Mouse (Mus musculus): Measurements from ENCODE around the gene Dnajc7. TPM values are rescaled to one million over a fixed set of nuclear protein-coding genes. Genes with fewer than 3 reads are reported as not detected.
A peak's percentile ranks its signal among the peaks of the same experiment; 100 is the strongest.
"Not testable (repeated sequence)": the region's sequence is repeated elsewhere in the genome, so short reads cannot be mapped to it uniquely, and the experiment has no call there.

Dnajc7 gene
- total RNA-seq, 2 experiments from 2014 or later: 276 to 297 TPM

DNA sequence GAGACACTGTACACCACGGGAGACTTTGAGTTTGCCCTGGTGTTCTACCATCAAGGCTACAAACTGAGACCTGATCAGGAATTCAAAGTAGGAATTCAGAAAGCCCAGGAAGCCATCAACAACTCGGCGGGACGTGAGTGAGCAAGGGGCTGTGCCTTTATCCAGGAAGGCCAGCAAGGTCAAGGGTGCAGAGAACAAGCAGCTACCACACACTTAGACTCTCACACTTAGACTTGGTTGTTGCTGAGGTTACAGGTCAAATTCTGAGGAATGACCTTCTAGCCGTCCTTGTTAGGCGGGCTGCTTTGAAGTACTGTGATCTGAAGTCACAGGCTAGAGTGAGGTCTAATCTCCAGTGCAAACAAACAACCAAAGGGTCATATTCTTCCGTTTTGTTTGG, 60.5 kb downstream of the Dnajc7 start:
- no peak for DNase-seq
- intact Hi-C loops (cut with DNase I): no loop called here

DNA sequence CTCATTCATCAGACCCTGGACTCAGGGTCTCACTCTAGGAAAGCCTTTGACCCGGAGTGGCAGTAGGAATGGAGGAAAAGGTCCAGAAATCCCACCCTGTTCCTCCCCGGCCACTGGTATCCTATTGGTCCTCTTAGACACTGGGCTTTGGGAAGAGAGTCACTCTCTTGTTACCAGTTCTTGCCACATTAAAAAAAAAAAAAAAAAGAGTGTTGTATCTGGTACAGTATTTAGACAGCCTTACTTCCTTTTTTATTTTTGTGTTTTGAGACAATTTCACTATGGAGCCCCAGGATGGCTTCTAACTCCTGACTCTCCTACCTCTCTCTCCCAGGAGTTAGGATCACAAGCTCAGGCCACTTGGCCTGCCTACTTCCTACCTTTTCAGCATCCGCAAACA, 62.4 kb downstream of the Dnajc7 start:
- intact Hi-C loops (cut with DNase I): no loop called here

DNA sequence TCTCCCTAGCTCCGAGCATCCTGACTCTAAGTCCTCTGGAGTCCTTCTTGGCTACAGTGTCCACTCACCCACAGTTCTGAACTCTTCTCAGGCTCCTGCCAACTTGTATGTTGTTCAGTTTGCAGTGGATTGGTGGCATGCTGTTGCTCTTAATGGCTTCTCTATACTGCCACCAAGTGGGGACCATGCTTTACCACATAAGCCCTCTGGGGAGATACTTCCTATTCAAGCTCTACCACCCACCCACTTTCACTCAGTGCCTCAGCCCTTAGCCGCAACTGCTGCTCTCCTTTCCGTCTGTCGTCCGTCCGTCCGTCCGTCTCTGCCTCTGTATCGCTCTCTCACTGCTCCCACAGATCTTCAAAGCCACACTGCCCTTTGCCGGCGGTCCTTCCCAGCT, 64.4 kb downstream of the Dnajc7 start:
- intact Hi-C loops (cut with DNase I): no loop called here
- DNase-seq: peak; percentile 56

More for the DNA sequence above, 62.4 kb downstream of the Dnajc7 start:
- no peak for DNase-seq

DNA sequence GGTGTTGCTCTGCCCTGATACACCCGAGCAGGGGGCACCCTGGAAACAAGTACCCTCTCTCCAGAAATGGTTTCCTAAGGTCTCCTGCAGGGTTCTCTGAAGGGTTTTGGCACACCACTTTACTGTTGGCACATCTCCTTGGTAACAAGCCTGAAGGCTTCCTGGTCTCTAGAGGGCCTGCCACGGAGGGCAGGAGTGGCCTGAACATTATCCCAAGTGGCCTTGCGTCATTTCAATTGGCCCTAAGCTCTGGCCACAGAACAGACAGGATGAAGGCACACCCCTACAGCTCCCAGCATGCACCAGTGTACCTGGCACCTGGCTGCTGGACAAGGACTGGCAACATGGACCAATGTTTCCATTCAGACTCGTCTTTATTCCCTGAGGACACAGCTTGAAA, 67.1 kb downstream of the Dnajc7 start:
- DNase-seq: no peak
- intact Hi-C loops (cut with DNase I): no loop called here

DNA sequence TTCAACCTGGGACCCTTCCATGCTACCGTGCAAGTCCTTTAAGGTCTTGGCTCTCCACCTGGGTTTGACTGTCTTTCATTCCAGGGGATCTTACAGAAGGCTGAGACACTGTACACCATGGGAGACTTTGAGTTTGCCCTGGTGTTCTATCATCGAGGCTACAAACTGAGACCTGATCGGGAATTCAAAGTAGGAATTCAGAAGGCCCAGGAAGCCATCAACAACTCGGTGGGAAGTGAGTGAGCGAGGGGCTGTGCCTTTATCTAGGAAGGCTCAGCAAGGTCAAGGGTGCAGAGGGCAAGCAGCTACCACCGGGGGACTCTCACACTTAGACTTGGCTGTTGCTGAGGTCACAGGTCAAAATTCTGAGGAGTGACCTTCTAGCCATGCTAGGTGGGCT, 69.9 kb downstream of the Dnajc7 start:
- DNase-seq: no peak
- intact Hi-C loops (cut with DNase I): no loop called here

DNA sequence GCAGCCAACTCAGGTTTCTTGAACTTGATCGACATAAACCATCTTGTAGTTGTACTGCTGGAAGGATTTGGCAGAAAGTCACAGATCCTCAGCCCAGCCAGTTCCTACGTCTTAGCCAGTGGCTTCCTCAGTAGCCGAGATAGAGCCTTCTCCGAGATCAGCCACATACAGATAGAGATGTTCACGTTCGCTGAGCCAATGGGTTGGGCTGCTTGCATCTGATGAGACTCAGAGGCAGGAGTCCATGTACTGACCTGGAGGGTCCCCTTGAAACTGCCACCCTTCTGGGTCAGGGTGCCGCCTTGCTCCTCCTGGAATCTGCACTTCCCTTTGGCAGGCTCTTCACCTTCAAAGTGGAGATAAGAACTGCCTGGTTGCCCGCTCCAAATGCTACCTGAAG, 70.5 kb downstream of the Dnajc7 start:
- intact Hi-C loops (cut with DNase I): no loop called here
- no peak for DNase-seq

DNA sequence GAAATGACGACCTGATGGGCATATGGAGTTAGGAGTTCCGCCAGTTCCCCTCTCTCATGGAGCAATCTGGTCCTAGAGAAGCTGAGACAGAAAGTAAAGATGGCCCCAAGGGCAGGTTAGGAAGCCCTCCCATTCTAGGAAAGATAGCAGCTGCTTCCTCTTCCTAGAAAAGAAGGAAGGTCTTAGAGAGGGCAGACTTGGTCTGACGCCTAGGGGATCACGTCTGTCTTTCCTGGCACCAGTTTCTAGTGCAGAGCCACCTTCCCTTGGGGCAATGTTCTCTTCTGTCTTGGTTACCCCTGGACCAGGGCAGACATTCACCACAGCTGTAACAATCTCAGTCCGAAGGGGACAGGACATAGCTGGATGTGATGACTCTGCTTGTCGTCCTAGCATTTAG, 71.8 kb downstream of the Dnajc7 start:
- DNase-seq: no peak
- intact Hi-C loops (cut with DNase I): no loop called here

DNA sequence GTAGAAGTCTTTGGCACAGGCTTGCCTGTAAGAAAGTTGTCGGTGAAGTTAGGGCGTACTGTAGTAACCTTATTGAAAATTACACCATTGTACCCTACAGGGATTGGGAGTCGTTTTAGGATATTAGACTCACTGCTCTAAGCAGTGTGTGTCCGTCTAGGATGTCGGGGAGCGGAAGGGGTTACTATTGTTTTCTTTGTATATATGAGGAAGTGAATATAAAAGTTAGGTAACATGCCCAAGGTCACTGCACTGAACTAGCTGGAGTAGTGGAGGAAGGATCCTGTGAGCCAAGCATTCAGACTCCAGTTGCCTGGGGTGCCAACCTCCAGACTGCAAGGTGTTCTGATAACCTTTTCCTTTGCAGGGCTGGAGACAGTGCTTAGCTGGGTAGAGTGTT, 73.0 kb downstream of the Dnajc7 start:
- DNase-seq: no peak
- intact Hi-C loops (cut with DNase I): no loop called here

DNA sequence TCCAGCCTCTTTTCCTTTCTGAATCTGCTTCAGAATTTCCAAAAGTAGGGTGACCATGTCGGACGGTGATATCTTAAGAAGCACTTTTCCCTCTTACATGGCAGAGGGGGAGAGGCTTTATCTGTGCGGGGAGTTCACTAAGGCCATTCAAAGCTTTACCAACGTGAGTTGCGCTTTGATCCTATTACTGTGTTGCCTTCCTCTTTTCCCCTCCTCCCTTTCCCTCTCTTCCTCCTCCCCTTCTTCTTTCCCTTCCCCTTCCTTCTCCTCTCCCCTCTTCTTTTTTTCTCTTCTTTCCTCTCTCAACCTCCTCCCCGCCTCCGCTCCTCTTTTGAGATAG, 74.3 kb downstream of the Dnajc7 start:
- DNase-seq: no peak
- intact Hi-C loops (cut with DNase I): no loop called here

DNA sequence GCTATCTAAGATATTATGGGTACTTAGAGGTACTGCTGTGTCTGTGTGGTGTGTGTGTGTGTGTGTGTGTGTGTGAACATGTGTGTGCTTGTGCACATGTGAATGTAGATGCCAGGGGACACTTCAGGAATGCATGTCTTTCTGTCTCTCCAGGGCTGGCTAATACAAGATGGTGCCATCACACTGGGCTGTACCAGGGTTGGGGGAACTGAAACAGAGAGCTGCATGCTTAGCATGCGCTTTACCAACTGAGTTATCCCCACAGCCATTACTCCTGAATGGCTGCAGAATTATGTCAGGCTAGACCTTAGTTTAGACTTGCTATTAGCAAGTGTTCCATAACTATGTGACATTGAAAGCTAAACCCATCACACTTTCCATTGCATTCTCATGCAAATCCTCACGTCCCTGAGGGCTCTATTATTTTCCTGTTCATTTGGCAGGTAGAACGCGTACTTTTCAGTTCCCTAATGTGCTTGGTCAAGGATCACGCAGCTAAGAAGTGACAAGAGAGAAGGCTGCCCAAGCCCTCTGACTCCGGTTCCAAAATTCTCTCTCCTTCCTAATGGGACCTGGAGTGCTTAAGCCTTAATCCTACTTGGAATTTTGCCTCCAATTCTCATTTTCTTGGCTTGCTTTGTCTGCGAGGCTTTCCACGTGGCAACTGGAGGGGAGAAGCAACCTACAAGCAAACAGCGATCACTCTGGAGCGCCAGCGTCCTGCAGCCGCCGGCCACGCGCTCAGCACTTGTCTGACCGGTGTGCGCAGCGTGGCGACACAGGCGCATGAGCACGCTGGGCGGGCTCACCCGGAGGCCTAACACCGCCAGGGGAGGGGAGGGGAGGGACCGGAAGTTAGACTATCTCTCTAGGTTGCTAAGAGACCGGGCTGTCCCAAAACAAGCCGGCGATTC, 74.9 kb downstream of the Dnajc7 start, which contains the start of gene Ttc25:
Gene Ttc25, plus strand, starts transcription at position 776 of the 914 bp plus-strand sequence.
- DNase-seq: peak; percentile 80
- intact Hi-C loops (cut with DNase I): no loop called here

DNA sequence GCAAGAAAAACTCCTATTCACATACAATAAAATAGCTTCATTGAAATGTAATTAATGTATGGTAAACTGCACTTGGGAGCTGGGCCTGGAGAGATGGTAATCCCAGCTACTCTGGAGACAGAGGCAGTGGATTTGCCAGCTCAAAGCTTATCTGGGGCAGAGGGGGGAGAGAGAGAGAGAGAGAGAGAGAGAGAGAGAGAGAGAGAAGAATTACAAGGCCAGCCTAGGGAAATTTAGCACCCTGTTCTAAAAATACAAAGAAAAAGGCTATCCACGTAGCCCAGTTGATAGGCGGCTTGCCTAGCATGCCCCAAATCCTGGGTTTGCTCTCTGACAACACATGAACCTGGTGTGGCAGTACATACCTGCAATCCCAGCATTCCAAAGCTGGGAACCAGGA, 78.4 kb downstream of the Dnajc7 start:
- intact Hi-C loops (cut with DNase I): no loop called here
- DNase-seq: no peak

DNA sequence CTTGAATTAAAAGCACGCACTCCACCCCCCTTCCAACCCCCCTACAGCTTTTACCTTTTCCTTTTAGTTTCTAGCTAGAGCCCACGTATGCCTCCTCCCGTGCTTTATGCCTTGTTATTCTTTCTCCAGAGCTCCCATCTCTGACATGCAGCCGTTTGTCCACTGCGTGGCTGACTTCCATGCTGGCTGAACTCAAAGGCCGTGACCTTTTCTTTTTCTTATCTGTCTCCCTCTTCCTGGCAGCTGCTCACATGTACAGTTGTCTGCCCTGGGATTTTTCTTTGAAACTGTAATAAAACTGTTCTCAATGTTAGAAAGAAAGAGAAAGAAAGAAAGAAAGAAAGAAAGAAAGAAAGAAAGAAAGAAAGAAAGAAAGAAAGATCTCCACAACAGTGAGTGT, 79.0 kb downstream of the Dnajc7 start:
- DNase-seq: no peak
- intact Hi-C loops (cut with DNase I): no loop called here

DNA sequence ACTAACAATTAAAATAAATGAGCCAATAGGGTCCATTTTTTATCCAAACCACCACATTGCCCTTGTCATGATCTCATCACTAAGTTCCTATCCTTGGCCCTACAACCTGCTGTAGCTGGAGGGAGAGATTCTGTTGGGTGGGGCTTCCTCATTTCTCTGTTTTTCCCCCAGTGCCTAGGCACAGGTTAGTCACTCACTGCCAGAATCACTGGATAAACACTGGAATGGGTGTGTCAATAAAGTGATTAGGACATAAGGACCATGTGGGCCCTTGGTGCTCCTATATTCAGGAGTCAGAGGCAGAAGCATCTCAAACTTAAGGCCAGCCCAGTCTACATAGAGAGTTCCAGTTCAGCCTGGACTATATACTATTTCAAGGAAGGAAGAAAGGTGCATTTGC, 83.5 kb downstream of the Dnajc7 start:
- intact Hi-C loops (cut with DNase I): no loop called here
- DNase-seq: no peak

DNA sequence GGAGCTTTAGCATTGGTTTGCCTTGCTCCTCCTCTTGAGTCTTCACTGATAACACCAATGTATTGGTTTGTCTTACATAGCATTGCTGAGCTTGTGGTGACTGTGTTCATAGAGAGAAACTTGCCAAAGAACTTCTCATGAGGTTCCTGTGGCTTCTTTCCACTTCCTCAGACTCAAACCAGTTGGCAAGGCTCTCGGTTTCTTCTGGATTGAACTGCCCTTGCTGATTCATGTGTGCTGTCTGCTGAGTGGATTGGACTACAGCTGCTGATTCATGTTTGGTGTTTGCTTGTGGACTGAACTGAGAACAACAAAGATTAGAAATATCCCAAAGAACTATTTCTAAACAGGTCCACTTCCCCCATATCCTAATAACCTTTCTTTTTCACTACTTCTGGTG, 84.0 kb downstream of the Dnajc7 start:
- intact Hi-C loops (cut with DNase I): no loop called here
- DNase-seq: no peak

DNA sequence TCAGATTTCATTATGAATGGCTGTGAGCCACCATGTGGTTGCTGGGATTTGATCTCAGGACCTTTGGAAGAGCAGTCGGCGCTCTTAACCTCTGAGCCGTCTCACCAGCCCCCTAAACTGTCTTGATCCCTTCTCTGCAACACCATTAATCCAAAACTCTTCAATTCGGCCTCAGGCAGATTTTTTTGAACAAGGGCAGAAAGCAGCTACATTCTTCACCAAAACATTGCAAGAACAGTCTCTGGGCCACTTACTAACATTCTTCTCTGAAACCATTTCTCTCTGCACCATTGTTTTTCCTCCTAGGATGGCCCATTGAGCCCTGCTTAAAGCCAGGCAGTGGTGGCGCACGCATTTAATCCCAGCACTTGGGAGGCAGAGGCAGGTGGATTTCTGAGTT, 85.1 kb downstream of the Dnajc7 start:
- DNase-seq; intact Hi-C loops (cut with DNase I): not testable (repeated sequence)

DNA sequence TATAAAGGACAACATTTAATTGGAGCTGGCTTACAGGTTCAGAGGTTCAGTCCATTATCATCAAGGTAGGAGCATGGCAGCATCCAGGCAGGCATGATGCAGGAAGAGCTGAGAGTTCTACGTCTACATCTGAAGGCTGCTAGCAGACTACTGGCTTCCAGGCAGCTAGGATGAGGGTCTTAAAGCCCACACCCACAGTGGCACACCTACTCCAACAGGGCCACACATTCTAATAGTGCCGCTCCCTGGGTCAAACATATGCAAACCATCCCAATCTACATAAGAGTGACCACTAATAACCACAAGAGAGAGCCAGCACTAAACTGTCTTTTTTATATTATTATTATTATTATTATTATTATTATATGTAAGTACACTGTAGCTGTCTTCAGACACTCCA, 85.6 kb downstream of the Dnajc7 start:
- intact Hi-C loops (cut with DNase I); DNase-seq: not testable (repeated sequence)

DNA sequence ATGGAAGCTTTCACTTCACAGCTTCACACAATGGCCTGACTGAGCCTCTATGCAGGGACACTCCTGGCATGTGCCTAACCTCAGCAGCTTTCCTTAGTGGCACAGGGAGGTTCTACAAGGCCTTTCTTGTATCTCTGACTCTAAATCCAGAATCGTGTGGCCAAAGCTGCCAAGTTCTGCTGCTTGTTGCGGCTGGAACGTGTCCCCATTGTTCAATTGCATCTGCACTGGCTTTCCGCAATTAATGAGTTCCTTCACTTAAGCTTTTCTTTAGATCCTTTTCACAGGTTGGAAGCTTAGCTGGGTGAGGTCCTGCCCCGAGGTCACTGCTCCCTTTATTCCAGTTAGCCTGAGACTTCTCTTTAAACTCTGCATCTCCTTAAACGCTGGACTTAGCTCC, 86.1 kb downstream of the Dnajc7 start:
- DNase-seq: no peak
- intact Hi-C loops (cut with DNase I): no loop called here

Other genes starting within 250 kb of the Dnajc7 start
- 10 to 100 TPM; 74.2 to 77.9 TPM for gene Jup, start 222.4 kb downstream of the Dnajc7 start, total RNA-seq (2021)
- 1 to 10 TPM; 8.1 to 9.9 TPM for gene P3h4, start 205.3 kb downstream of the Dnajc7 start, total RNA-seq (2021)
- gene Fkbp10, start 204.5 kb downstream of the Dnajc7 start, total RNA-seq (2021): 10 to 100 TPM; 13.7 to 15.0 TPM
- 10 to 100 TPM; 85.5 to 91.9 TPM for gene Nt5c3b, start 178.4 kb downstream of the Dnajc7 start, total RNA-seq (2021)
- 1 to 10 TPM; 1.9 to 3.1 TPM for gene Klhl10, start 178.3 kb downstream of the Dnajc7 start, total RNA-seq (2021)
- 10 to 100 TPM; 50.7 to 54.1 TPM for gene Klhl11, start 147.4 kb downstream of the Dnajc7 start, total RNA-seq (2021)
- 100 to 1,000 TPM; 211 to 219 TPM for gene Acly, start 92.2 kb downstream of the Dnajc7 start, total RNA-seq (2021)
- gene Ttc25, start 74.6 kb downstream of the Dnajc7 start, total RNA-seq (2021): under 1 TPM; 0.58 to 0.93 TPM
- 10 to 100 TPM; 25.6 to 29.6 TPM for gene Cnp, start 45.3 kb downstream of the Dnajc7 start, total RNA-seq (2021)
- gene Nkiras2, start 924 bp downstream of the Dnajc7 start, total RNA-seq (2021): 10 to 100 TPM; 37.7 to 39.9 TPM
- under 1 TPM in 1 of 2 experiments, not detected in 1; 0.12 TPM for gene Zfp385c, start 72.3 kb upstream of the Dnajc7 start, total RNA-seq (2021)
- gene Dhx58, start 84.1 kb upstream of the Dnajc7 start, total RNA-seq (2021): 1 to 10 TPM; 3.4 to 3.5 TPM
- 10 to 100 TPM; 68.7 to 71.8 TPM for gene Kat2a, start 92.3 kb upstream of the Dnajc7 start, total RNA-seq (2021)
- gene Hspb9, start 93.7 kb upstream of the Dnajc7 start, total RNA-seq (2021): not detected
- 100 to 1,000 TPM; 168 to 174 TPM for gene Rab5c, start 118.0 kb upstream of the Dnajc7 start, total RNA-seq (2021)
- 10 to 100 TPM; 11.2 to 12.4 TPM for gene Kcnh4, start 139.8 kb upstream of the Dnajc7 start, total RNA-seq (2021)
- gene Hcrt, start 142.8 kb upstream of the Dnajc7 start, total RNA-seq (2021): not detected
- 1 to 10 TPM; 5.5 to 7.2 TPM for gene Ghdc, start 150.8 kb upstream of the Dnajc7 start, total RNA-seq (2021)
- 10 to 100 TPM in 1 of 2 experiments, 1 to 10 TPM in 1; 9.6 to 11.8 TPM for gene Stat5b, start 230.6 kb upstream of the Dnajc7 start, total RNA-seq (2021)
- 1 to 10 TPM in 1 of 2 experiments, under 1 TPM in 1; 0.98 to 1.2 TPM for gene Stat5a, start 239.2 kb upstream of the Dnajc7 start, total RNA-seq (2021)